Mouse (Mus musculus): ENCODE measurements around the gene U2af1l4. TPM values are rescaled to one million over a fixed set of nuclear protein-coding genes. Genes with fewer than 3 reads are reported as not detected.

U2af1l4 gene
- polyA plus RNA-seq, 1 experiment from 2014 or later, result 90.7 TPM

DNA sequence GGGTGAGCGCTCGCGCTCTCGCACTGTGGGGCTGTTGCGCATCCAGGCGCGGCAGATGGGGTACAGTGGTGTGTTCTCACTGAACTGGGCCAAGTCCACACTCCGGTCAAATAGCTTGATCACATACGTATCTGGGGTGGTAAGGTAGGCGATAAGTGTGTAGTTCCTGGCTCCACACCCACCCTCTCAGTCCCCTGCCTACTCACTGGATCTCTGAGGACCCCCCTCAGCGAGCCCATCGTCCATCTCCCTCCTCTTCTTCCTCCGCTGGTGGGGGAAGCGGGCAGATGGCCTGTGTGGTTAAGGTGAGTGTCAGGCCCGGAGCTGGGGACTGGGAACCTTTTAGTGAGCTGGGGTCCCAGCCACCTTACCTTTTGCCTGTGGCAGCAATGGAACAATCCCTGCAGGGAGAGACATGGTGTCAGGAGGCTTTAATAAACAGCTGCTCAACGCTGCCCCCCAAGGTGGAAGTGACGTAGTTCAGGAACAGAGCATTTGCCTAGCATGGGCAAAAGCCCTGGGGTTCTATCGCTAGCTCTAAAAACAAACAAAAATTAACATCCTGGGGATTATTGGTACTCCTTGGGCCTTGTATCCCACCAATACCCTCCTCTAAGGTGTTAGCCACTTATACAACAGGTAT lies 6.1 kb upstream of the U2af1l4 start:
- no peaks in the 10 kb centered on the region for H3K9me3 ChIP-seq
- H3K4me3 ChIP-seq, result no peak overlapping the region
- H3K36me3 ChIP-seq (replicated peaks), result peaks cover 28% of the 10 kb centered on the region; the same call in 1 of the 2 replicates
- peaks cover 37% of the 10 kb centered on the region for H3K4me1 ChIP-seq
- no peak overlapping the region for H3K4me2 ChIP-seq
- no peaks in the 10 kb centered on the region for H3K27me3 ChIP-seq (replicated peaks)
- no peak overlapping the region for H3K27ac ChIP-seq
- no peak for ATAC-seq (replicated peaks)
- WGBS, result 92% methylated on average over 18 of the region's 18 CpGs
- H3K9ac ChIP-seq, result no peak overlapping the region

DNA sequence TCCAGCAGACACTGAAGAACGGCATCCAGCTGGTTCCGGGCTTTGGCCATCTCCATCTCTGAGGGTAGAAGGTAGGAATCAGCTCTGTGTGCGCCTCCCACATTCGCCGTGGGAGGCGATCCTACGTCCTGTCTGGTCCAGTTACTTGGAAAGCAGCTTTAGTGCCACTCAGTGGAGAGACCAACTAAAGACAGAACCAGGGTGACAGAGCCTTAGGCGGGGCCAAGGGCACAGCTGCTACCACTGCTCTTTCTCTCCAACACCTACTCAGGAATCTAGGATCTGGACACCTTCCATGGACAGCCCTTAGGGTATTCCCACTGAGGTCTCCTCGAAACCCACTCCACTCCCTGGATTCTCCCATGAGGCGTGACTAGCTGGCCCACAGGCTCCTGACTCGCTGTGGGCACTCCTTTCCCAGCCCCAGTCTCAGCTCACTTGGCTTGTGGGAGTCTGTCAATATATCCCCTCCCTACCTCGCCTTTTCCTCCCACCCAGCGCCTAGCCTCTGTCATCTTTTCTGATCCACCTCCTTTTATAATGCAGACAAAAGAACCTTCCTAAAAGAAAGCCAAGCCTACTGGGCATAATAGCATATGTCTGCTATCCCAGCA lies 5.1 kb upstream of the U2af1l4 start:
- H3K9me3 ChIP-seq, result no peaks in the 10 kb centered on the region
- H3K4me1 ChIP-seq, result peaks cover 36% of the 10 kb centered on the region
- WGBS, result 87% methylated on average over 13 of the region's 13 CpGs
- H3K27ac ChIP-seq, result no peak overlapping the region
- H3K4me2 ChIP-seq, result peak overlapping the region; percentile 97; the same call in 1 of the 2 replicates
- ATAC-seq (replicated peaks), result no peak
- no peaks in the 10 kb centered on the region for H3K27me3 ChIP-seq (replicated peaks)
- H3K4me3 ChIP-seq, result peak overlapping the region; percentile 60; the same call in 1 of the 2 replicates
- peak overlapping the region; percentile 70; the same call in 1 of the 2 replicates for H3K9ac ChIP-seq
- H3K36me3 ChIP-seq (replicated peaks), result peaks cover 28% of the 10 kb centered on the region; the same call in 1 of the 2 replicates

DNA sequence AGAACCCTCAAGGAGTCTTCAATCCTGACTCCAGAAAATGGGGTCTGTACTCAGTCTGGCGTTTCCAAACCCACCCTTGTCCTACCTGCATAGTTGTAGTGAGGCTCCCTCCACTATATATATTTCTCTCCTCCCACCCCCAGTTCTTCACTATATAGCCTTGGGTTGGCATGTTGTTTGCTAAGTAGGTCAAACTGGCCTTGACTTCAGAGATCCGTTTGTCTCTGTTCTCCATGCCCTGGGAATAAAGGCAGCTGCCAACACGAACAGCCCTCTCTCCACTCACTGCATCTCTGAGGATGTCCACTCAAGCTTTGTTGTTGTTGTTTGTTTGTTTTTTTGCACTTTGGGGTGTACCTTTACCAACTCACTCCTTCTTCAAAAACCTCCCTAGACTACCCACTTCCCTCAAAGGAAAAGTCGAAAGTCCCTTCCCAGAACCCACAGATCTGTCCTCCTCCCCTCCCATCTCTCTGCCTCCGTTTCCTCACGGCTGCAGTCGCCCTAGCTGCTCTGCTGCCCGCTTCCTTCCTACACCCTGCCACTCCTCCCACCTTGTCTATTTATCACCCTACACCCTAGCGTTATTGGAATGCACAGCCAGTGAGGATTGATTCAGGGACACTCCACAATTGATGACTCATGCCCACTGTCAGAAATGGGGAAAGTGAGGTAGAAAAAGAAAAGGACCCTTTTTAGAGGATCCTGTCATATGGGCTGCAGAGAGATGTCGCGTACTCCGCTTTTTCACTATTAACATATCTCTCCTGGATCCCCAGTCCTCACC lies 4.3 kb upstream of the U2af1l4 start:
- Histone ChIP-seq H3K9me3 (no peaks in the 10 kb centered on the region), H3K27ac (peak overlapping the region; percentile 71), H3K4me1 (peaks cover 30% of the 10 kb centered on the region), H3K27me3 (replicated peaks) (no peaks in the 10 kb centered on the region), H3K4me3 (peak overlapping the region; percentile 60), H3K9ac (peak overlapping the region; percentile 70), H3K4me2 (peak overlapping the region; percentile 97), H3K36me3 (replicated peaks) (peaks cover 28% of the 10 kb centered on the region; the same call in 1 of the 2 replicates)
- 17% methylated on average over 12 of the region's 12 CpGs for WGBS
- no peak for ATAC-seq (replicated peaks)

DNA sequence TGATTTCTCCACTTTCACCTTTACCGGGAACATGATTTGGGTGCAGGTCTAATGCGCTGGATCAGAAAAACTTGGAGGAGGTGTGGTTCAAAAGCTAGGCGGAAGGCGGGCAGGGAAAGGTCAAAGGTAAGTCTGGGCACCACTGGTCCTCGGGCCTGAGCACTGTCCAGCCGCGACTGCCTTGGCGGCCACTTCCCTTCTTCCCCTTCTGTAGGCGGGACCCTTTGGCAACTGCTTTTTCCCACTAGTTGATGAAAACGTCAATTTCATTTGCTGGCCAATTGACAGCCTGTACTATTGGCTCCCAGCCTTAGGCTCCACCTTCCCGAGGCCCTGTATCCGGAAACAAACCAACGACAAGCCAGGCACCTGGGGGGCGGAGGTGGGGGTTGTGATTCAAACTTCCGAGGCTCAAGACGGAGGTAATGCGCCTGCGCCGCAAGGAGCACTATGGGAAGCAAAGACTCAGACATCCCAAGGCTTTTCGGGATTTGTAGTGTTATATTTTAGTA lies 3.6 kb upstream of the U2af1l4 start, which contains the start of gene Lin37:
TSS of gene Lin37 (minus strand) at position 396 of the 512 bp plus-strand sequence.
- Histone ChIP-seq H3K9ac (peak within 1 kb of the TSS; percentile 70), H3K36me3 (replicated peaks) (peaks cover 26% of the 10 kb centered on the region; the same call in 1 of the 2 replicates), H3K27ac (peak within 1 kb of the TSS; percentile 71), H3K4me2 (peak within 1 kb of the TSS; percentile 97), H3K27me3 (replicated peaks) (no peaks in the 10 kb centered on the region), H3K4me1 (peaks cover 35% of the 10 kb centered on the region), H3K4me3 (peak within 1 kb of the TSS; percentile 60), H3K9me3 (no peaks in the 10 kb centered on the region)
- peak; percentile 89 for ATAC-seq (replicated peaks)
- WGBS, result under 1% methylated on average over 20 of the region's 20 CpGs

DNA sequence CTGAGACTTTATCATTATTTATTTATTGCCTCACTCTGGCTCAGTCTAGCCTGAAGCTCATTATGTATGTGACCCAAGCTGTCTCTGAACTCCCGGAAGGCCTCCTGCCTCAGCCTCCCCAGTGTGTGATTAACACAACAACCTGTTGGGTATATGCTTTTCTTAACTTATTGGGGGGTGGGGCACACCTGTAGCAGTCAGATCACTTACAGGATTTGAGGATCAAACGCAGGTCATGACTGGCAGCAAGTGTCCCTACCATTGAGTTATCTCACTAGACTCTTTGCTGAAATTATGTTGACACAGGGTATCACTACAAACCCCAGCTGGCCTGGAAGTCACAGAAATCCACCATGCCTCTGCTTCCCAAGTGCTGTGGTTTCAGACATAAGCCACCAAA lies 2.8 kb upstream of the U2af1l4 start:
- Histone ChIP-seq H3K4me1 (peaks cover 35% of the 10 kb centered on the region), H3K4me3 (no peak overlapping the region), H3K9me3 (no peaks in the 10 kb centered on the region), H3K9ac (no peak overlapping the region), H3K27ac (peak overlapping the region; percentile 64; the same call in 1 of the 2 replicates), H3K4me2 (peak overlapping the region; percentile 97; the same call in 1 of the 2 replicates), H3K36me3 (replicated peaks) (peaks cover 18% of the 10 kb centered on the region; the same call in 1 of the 2 replicates), H3K27me3 (replicated peaks) (no peaks in the 10 kb centered on the region)
- ATAC-seq (replicated peaks), result no peak
- 64% methylated on average over 2 of the region's 2 CpGs for WGBS

DNA sequence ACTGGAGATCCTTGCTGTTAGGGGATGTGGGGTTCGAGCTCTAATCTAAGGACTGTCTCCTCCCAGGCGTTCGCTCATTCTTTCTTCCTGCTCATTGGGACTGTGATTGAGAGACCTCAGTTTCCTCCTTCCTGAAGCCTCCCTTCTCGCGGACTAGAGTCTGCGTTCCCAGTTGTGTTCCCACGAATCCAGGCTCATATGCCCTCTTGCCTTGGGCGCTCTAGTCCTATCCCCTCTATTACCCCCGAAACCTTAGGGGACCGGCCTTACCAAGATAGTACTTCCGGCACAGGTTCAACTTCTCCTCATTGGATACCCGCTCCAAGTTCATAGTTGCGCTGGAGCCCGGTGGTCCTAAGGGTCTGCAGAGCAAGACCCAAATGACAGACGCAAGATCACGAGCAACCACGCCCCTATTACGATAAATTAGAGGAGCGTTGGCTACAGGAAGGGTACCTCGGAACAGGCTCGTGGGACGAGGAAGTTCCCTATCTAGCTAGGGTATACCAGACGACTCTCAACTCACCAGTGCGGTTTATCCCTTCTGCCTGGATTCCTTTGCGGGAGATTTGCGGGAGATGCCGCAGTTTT lies 480 bp upstream of the U2af1l4 start:
- Histone ChIP-seq H3K36me3 (replicated peaks) (peaks cover 12% of the 10 kb centered on the region; the same call in 1 of the 2 replicates), H3K27ac (peak overlapping the region; percentile 96), H3K9ac (peak overlapping the region; percentile 84), H3K4me2 (peak overlapping the region; percentile 89), H3K4me1 (peaks cover 35% of the 10 kb centered on the region), H3K9me3 (no peaks in the 10 kb centered on the region), H3K27me3 (replicated peaks) (no peaks in the 10 kb centered on the region), H3K4me3 (peak overlapping the region; percentile 95)
- WGBS, result 2% methylated on average over 27 of the region's 27 CpGs
- ATAC-seq (replicated peaks), result no peak

DNA sequence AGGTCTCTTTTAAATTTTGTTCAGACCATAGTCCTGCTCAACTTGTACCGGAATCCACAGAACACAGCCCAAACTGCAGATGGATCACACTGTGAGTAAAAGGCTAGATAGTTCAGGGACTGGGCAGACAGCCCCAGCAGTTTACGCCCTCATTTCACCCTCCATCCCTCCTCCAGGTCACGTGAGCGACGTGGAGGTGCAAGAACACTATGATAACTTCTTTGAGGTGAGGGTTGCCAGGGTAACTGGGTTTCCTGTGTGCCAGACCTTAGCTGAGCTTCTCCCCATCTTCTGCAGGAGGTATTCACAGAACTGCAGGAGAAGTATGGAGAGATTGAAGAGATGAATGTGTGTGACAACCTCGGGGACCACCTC lies 792 bp downstream of the U2af1l4 start:
- Histone ChIP-seq H3K4me3 (peak overlapping the region; percentile 95), H3K4me1 (peaks cover 24% of the 10 kb centered on the region), H3K9ac (peak overlapping the region; percentile 84), H3K4me2 (peak overlapping the region; percentile 89), H3K27me3 (replicated peaks) (no peaks in the 10 kb centered on the region), H3K27ac (peak overlapping the region; percentile 96), H3K9me3 (no peaks in the 10 kb centered on the region), H3K36me3 (replicated peaks) (peaks cover 22% of the 10 kb centered on the region; the same call in 1 of the 2 replicates)
- no peak for ATAC-seq (replicated peaks)
- WGBS, result 30% methylated on average over 6 of the region's 6 CpGs

DNA sequence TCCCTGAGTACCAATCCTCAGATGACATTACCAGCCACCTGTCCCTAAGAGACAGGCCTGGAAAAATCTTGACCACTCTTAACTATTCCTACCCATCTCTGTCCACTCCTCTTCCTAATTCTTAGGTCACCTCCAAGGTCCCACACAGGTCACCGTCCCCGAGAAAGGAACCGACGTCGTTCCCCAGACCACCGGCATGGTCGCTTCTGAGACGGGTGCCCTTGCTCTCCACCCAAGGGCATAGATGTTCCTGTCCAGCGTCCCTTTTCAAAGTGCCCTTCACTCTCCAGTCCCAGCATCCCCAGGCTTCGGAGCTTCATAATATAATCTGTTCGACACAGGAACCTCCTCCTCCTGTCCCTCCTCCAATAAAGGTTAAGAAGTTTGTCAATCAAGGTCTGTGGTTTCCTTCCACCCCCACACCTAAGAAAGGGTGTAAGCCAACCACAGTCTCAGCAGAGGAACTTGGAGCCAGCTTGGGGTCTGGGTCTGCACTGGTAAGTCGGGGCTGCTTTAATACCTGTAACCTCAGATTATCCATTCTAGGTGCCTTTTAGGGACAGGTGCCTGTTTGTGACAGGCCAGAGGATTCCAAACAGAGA lies 2.0 kb downstream of the U2af1l4 start, which contains the start of gene Igflr1:
TSS of gene Igflr1 (plus strand) at position 458 of the 602 bp plus-strand sequence.
- no peaks in the 10 kb centered on the region for H3K9me3 ChIP-seq
- no peak within 1 kb of the TSS for H3K4me3 ChIP-seq
- H3K4me1 ChIP-seq, result peaks cover 19% of the 10 kb centered on the region
- 92% methylated on average over 12 of the region's 12 CpGs for WGBS
- H3K36me3 ChIP-seq (replicated peaks), result peaks cover 34% of the 10 kb centered on the region
- no peak for ATAC-seq (replicated peaks)
- peak within 1 kb of the TSS; percentile 89 for H3K4me2 ChIP-seq
- no peak within 1 kb of the TSS for H3K9ac ChIP-seq
- H3K27me3 ChIP-seq (replicated peaks), result no peaks in the 10 kb centered on the region
- no peak within 1 kb of the TSS for H3K27ac ChIP-seq

DNA sequence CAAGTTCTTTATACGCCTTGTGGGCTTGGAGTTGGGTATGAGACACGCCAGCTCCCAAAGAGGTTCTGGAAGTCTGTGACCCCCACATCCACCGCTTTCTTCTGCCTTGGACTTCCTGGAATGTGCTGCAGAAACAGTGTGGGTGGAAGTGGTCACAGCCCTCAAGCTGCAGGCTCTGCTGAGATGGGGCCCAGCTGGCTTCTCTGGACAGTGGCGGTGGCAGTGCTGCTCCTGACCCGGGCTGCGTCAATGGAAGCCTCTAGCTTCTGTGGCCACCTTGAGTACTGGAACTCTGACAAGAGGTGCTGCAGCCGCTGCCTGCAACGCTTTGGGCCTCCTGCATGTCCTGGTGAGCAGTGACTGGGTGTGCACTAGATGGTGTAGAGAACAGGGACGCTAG lies 2.9 kb downstream of the U2af1l4 start:
- Histone ChIP-seq H3K4me2 (no peak overlapping the region), H3K4me1 (peaks cover 15% of the 10 kb centered on the region), H3K27ac (no peak overlapping the region), H3K9ac (no peak overlapping the region), H3K9me3 (no peaks in the 10 kb centered on the region), H3K36me3 (replicated peaks) (peaks cover 43% of the 10 kb centered on the region), H3K27me3 (replicated peaks) (no peaks in the 10 kb centered on the region), H3K4me3 (no peak overlapping the region)
- no peak for ATAC-seq (replicated peaks)
- WGBS, result 92% methylated on average over 9 of the region's 9 CpGs

DNA sequence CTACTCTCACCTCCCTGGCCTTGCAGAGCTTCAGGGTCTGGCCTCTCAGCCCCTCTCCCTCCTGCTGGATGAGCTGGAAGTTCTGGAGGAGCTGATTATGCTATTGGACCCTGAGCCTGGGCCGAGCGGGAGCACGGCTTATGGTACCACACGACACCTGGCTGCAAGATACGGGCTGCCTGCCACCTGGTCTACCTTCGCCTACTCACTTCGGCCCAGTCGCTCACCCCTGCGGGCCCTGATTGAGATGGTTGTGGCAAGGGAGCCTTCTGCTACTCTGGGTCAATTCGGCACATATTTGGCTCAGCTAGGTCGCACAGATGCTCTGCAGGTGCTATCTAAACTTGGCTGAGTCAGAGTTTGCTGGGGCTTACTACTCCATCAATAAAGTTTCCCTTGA lies 4.5 kb downstream of the U2af1l4 start:
- no peak overlapping the region for H3K9ac ChIP-seq
- 90% methylated on average over 11 of the region's 11 CpGs for WGBS
- no peak for ATAC-seq (replicated peaks)
- H3K36me3 ChIP-seq (replicated peaks), result peaks cover 56% of the 10 kb centered on the region
- peaks cover 9% of the 10 kb centered on the region for H3K4me1 ChIP-seq
- H3K4me2 ChIP-seq, result no peak overlapping the region
- H3K4me3 ChIP-seq, result no peak overlapping the region
- H3K9me3 ChIP-seq, result no peaks in the 10 kb centered on the region
- H3K27me3 ChIP-seq (replicated peaks), result no peaks in the 10 kb centered on the region
- H3K27ac ChIP-seq, result no peak overlapping the region

DNA sequence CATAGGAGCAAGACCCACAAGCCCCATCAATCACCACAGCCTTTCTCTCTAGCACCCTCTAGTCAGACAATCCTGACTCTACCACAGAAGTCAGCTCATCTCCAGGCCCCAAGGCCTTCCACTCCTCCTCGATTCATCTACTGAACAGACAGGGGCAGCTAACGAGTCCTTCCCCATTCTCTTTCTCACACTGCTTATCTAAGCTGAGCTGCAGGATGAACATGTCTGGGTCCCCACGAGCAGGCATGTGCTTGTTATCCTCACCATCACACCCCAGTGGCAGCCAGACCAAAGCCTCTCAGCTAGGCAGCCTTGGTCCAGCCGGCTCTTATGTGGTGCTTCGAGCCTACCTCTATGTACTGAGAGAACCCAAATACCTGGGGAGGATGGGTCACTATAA lies 9.3 kb downstream of the U2af1l4 start:
- no peak overlapping the region for H3K9ac ChIP-seq
- peaks cover 92% of the 10 kb centered on the region for H3K36me3 ChIP-seq (replicated peaks)
- no peak overlapping the region for H3K4me2 ChIP-seq
- no peak overlapping the region for H3K27ac ChIP-seq
- no peak overlapping the region for H3K4me3 ChIP-seq
- H3K4me1 ChIP-seq, result no peaks in the 10 kb centered on the region
- ATAC-seq (replicated peaks), result no peak
- no peaks in the 10 kb centered on the region for H3K27me3 ChIP-seq (replicated peaks)
- no peaks in the 10 kb centered on the region for H3K9me3 ChIP-seq
- 92% methylated on average over 5 of the region's 5 CpGs for WGBS
